Mouse (Mus musculus): ENCODE data around the gene Rpusd3.

DNA sequence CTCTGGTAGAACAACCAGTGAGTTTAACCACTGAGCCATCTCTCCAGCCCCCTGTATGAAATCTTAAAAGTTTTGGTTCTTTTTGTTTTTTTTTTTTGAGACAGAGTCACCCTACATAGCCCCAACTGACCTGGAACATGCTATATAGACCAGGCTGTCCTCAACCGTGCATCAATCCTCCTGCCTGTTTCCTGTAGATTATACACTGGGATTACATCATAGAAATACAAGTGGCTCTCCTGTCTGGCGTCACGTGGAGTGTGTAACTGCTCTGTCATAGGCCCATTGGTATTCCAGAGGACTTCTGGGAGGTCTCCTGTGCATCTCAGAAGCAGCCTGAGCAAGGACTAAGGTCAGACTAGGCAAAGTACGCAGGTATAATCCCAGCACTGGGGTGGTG lies 3.9 kb upstream of the Rpusd3 start:
- TF ChIP-seq POLR2AphosphoS5 (IDR thresholded peaks at IDR 0.05; ENCODE audit: insufficient replicate concordance, low read depth, low read length) (no peak), CTCF (IDR thresholded peaks at IDR 0.05; ENCODE audit: low read depth, low read length) (no peak)

All from G1E (cell line).